Mouse (Mus musculus) heart, postnatal 0 days (tissue): Measurements from ENCODE around the gene Syngr3.

Source experiments
- CTCF ChIP-seq: IDR thresholded peaks from 2 replicates; pipeline ENCODE4 v1.5.1; 2016; ENCODE audit warnings: antibody characterized with exemption, control low read depth, low read depth
- EP300 ChIP-seq: IDR thresholded peaks from 2 replicates; pipeline ENCODE4 v1.6.1; 2016; ENCODE audit warnings: antibody characterized with exemption, low read depth

GRCm38 (mm10) chr17:24728184-24728583 lies 38.4 kb upstream of the Syngr3 start:
- TF ChIP-seq CTCF (no peak), EP300 (no peak)
